Comparison of ENCODE assay signal across 8 mouse cellular contexts in the genomic region with DNA sequence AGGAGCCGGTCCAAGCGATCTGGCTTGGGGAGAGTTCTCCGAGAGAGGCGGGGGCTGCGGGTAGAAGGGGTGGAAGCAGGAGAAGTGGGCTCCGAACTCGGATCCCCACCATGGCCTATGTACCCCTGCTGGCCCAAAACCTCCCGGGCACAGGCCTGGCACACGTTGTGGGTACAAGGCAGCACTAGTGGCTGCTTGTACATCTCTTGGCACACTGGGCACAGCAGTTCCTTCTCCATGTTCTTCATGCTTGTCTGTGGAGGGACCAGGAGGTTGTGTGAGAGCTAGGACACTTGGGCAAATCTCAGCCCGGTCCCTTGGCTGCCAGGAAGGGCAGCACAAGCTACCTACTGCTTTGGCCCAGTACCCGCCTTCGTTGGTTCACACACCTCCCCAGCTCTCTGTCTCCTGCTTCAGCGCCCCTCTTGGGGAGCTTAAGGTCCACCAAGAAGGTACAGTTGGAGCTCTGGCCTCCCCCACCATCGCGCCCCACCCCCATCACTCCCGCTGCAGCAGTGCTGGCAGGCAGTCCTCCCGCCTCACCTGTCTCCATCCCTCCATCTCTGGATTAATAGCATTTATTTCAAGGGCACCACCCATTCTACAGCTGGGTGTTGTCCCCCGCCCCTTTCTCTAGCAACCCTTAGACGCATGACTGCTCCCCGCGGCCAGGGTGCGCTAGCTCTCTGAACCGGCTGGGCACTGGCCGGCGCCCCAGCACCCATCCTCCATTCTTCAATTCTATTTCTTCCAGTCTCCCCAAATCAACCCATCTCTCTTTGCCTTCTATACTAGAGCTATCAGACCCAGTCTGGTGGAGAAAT. TPM values are rescaled to one million over a fixed set of nuclear protein-coding genes. Genes with fewer than 3 reads are reported as not detected.
DNase-seq lines count a peak whose midpoint lies in the region; ATAC-seq and TF ChIP-seq lines count a peak whose summit lies in the region.

No protein-coding gene starts in this region.

- no peak for DNase-seq in layer of hippocampus, adult 2 months (ENCODE audit: low spot score in 2 of 2)
- no peak for DNase-seq in layer of hippocampus, adult 9-11 months
- DNase-seq in Patski (ENCODE audit: low read depth, low spot score): no peak
- DNase-seq in midbrain, embryonic 10.5 days (ENCODE audit: low spot score): no peak
- peak; percentile 15 for DNase-seq in yolk sac, embryonic 10.5 days (ENCODE audit: low spot score)
- DNase-seq in urinary bladder, postnatal 10 days (ENCODE audit: low spot score): no peak

- TF ChIP-seq CTCF in layer of hippocampus, adult 2 months (conservative IDR thresholded peaks at IDR 0.05): peak; percentile 64
- TF ChIP-seq CTCF in Patski (IDR thresholded peaks at IDR 0.05): no peak

- peak overlapping the region; percentile 89 for H3K4me3 ChIP-seq in layer of hippocampus, adult 2 months
- H3K4me3 ChIP-seq in forebrain, embryonic 15.5 days: peak overlapping the region; percentile 74
- H3K4me3 ChIP-seq in kidney, embryonic 16.5 days (ENCODE audit: low read length): peak overlapping the region; percentile 89
- peak overlapping the region; percentile 86 for H3K4me3 ChIP-seq in midbrain, embryonic 10.5 days

- 6% methylated on average over 25 of the region's 25 CpGs for WGBS in forebrain, embryonic 15.5 days
- WGBS in kidney, embryonic 16.5 days: 10% methylated on average over 25 of the region's 25 CpGs
- 11% methylated on average over 25 of the region's 25 CpGs for WGBS in midbrain, embryonic 10.5 days

- peak overlapping the region; percentile 91 for H3K4me2 ChIP-seq in forebrain, embryonic 15.5 days (replicated peaks)
- H3K4me2 ChIP-seq in kidney, embryonic 16.5 days (replicated peaks; ENCODE audit: low read depth, low read length): peak overlapping the region; percentile 92

- POLR2A ChIA-PET in Patski (lab: Charles Lee): interaction anchor here (0.5 to 5.8 kb wide), 9 partner anchors 9 to 59 kb away, joined by 3 to 39 read pairs (median 5); a partner anchor contains a TSS

- H3K36me3 ChIP-seq in forebrain, embryonic 15.5 days: peaks cover 31% of the 10 kb centered on the region
- peaks cover 7% of the 10 kb centered on the region; the same call in 1 of the 2 replicates for H3K36me3 ChIP-seq in kidney, embryonic 16.5 days (ENCODE audit: insufficient read depth, low read length)
- peaks cover 26% of the 10 kb centered on the region for H3K36me3 ChIP-seq in midbrain, embryonic 10.5 days

- H3K9me3 ChIP-seq in forebrain, embryonic 15.5 days: no peaks in the 10 kb centered on the region
- no peaks in the 10 kb centered on the region for H3K9me3 ChIP-seq in kidney, embryonic 16.5 days (ENCODE audit: low read length)
- no peaks in the 10 kb centered on the region for H3K9me3 ChIP-seq in midbrain, embryonic 10.5 days (replicated peaks)

- H3K4me1 ChIP-seq in forebrain, embryonic 15.5 days: peaks cover 49% of the 10 kb centered on the region
- peaks cover 43% of the 10 kb centered on the region for H3K4me1 ChIP-seq in kidney, embryonic 16.5 days (ENCODE audit: insufficient read depth, low read length)
- H3K4me1 ChIP-seq in midbrain, embryonic 10.5 days: peaks cover 50% of the 10 kb centered on the region

- no peaks in the 10 kb centered on the region for H3K27me3 ChIP-seq in Patski
- H3K27me3 ChIP-seq in forebrain, embryonic 15.5 days: no peaks in the 10 kb centered on the region
- peaks cover 7% of the 10 kb centered on the region; the same call in 1 of the 2 replicates for H3K27me3 ChIP-seq in kidney, embryonic 16.5 days (ENCODE audit: insufficient read depth, low read length)
- H3K27me3 ChIP-seq in midbrain, embryonic 10.5 days (ENCODE audit: low read depth, poor library complexity, severe bottlenecking): peaks cover 28% of the 10 kb centered on the region

- peak overlapping the region; percentile 74 for H3K9ac ChIP-seq in forebrain, embryonic 15.5 days (replicated peaks)
- peak overlapping the region; percentile 65 for H3K9ac ChIP-seq in kidney, embryonic 16.5 days (replicated peaks; ENCODE audit: low read length)

- ATAC-seq in Patski: peak; percentile 24
- peak; percentile 23 for ATAC-seq in forebrain, embryonic 15.5 days (replicated peaks)
- ATAC-seq in kidney, embryonic 16.5 days (ENCODE audit: low FRiP score, low TSS enrichment): peak; percentile 6; the same call in 1 of the 2 replicates

- H3K27ac ChIP-seq in layer of hippocampus, adult 2 months: peak overlapping the region; percentile 98
- peak overlapping the region; percentile 96 for H3K27ac ChIP-seq in forebrain, embryonic 15.5 days (replicated peaks)
- peak overlapping the region; percentile 65 for H3K27ac ChIP-seq in kidney, embryonic 16.5 days (ENCODE audit: low read length)
- peak overlapping the region; percentile 93 for H3K27ac ChIP-seq in midbrain, embryonic 10.5 days (replicated peaks)

- in situ Hi-C loops in Patski (cut with MboI; ENCODE audit: low pct_unique_long_range_greater_than_20kb): no loop called here

- CTCF ChIA-PET in Patski (lab: Charles Lee): interaction anchor here (0.7 to 5.3 kb wide), 17 partner anchors 10 to 157 kb away, joined by 3 to 51 read pairs (median 9); a partner anchor contains a TSS

RNA-seq across cellular contexts. Expression of a gene that starts 1.4 kb away (rescaled TPM):
- 10 to 100 TPM; 75.8 to 80.5 TPM for total RNA-seq in layer of hippocampus, adult 2 months (2021)
- polyA plus RNA-seq in Patski (2021): 236 TPM
- polyA plus RNA-seq in forebrain, embryonic 15.5 days (2015; fragmentation: Nextera tagmentation; extraction: Ambion mirVana): 192 and 205 TPM in 2 replicates
- 272 and 300 TPM in 2 replicates for polyA plus RNA-seq in kidney, embryonic 16.5 days (2015; fragmentation: Nextera tagmentation; extraction: Ambion mirVana)
- polyA plus RNA-seq in midbrain, embryonic 10.5 days (2016; fragmentation: Nextera tagmentation; extraction: Ambion mirVana): 268 and 282 TPM in 2 replicates

RNA-seq across cellular contexts. Expression of a gene that starts 1.7 kb away (rescaled TPM):
- total RNA-seq in layer of hippocampus, adult 2 months (2021): 10 to 100 TPM; 89.1 to 92.8 TPM
- polyA plus RNA-seq in Patski (2021): 57.5 TPM
- polyA plus RNA-seq in forebrain, embryonic 15.5 days (2015; fragmentation: Nextera tagmentation; extraction: Ambion mirVana): 57.7 and 58.7 TPM in 2 replicates
- polyA plus RNA-seq in kidney, embryonic 16.5 days (2015; fragmentation: Nextera tagmentation; extraction: Ambion mirVana): 4.7 and 6.0 TPM in 2 replicates
- 5.7 and 11.5 TPM in 2 replicates for polyA plus RNA-seq in midbrain, embryonic 10.5 days (2016; fragmentation: Nextera tagmentation; extraction: Ambion mirVana)

RNA-seq across cellular contexts. Expression of a gene that starts 14.8 kb away (rescaled TPM):
- total RNA-seq in layer of hippocampus, adult 2 months (2021): 10 to 100 TPM; 51.2 to 61.0 TPM
- polyA plus RNA-seq in Patski (2021): 104 TPM
- polyA plus RNA-seq in forebrain, embryonic 15.5 days (2015; fragmentation: Nextera tagmentation; extraction: Ambion mirVana): 76.5 and 89.6 TPM in 2 replicates
- polyA plus RNA-seq in kidney, embryonic 16.5 days (2015; fragmentation: Nextera tagmentation; extraction: Ambion mirVana): 127 and 146 TPM in 2 replicates
- polyA plus RNA-seq in midbrain, embryonic 10.5 days (2016; fragmentation: Nextera tagmentation; extraction: Ambion mirVana): 94.9 and 101 TPM in 2 replicates

RNA-seq across cellular contexts. Expression of a gene that starts 15.5 kb away (rescaled TPM):
- total RNA-seq in layer of hippocampus, adult 2 months (2021): 1 to 10 TPM in 1 of 2 experiments, under 1 TPM in 1; 0.31 to 1.3 TPM
- polyA plus RNA-seq in Patski (2021): 10.3 TPM
- 1.1 and 1.8 TPM in 2 replicates for polyA plus RNA-seq in forebrain, embryonic 15.5 days (2015; fragmentation: Nextera tagmentation; extraction: Ambion mirVana)
- polyA plus RNA-seq in kidney, embryonic 16.5 days (2015; fragmentation: Nextera tagmentation; extraction: Ambion mirVana): 20.0 and 23.6 TPM in 2 replicates
- 1.8 and 3.4 TPM in 2 replicates for polyA plus RNA-seq in midbrain, embryonic 10.5 days (2016; fragmentation: Nextera tagmentation; extraction: Ambion mirVana)

RNA-seq across cellular contexts. Expression of a gene that starts 17.5 kb away (rescaled TPM):
- total RNA-seq in layer of hippocampus, adult 2 months (2021): 100 to 1,000 TPM; 100 to 102 TPM
- 215 TPM for polyA plus RNA-seq in Patski (2021)
- 172 and 175 TPM in 2 replicates for polyA plus RNA-seq in forebrain, embryonic 15.5 days (2015; fragmentation: Nextera tagmentation; extraction: Ambion mirVana)
- polyA plus RNA-seq in kidney, embryonic 16.5 days (2015; fragmentation: Nextera tagmentation; extraction: Ambion mirVana): 227 and 235 TPM in 2 replicates
- 238 TPM in 2 replicates for polyA plus RNA-seq in midbrain, embryonic 10.5 days (2016; fragmentation: Nextera tagmentation; extraction: Ambion mirVana)
